Mouse (Mus musculus) olfactory bulb, adult 2 months (tissue): ENCODE measurements around the gene Tbxas1. TPM values are rescaled to one million over a fixed set of nuclear protein-coding genes. Genes with fewer than 3 reads are reported as not detected.

Experiments used
- H3K27ac ChIP-seq: fragments of 200-500 bp; 2 replicates; pipeline ENCODE4 v1.5.1; 2012; ENCODE audit warnings: low read depth, low read length; ENCODE audit not compliant: insufficient read depth
- H3K4me1 ChIP-seq: fragments of 200-500 bp; 2 replicates; pipeline ENCODE4 v1.6.1; 2012; ENCODE audit warnings: low read length; ENCODE audit not compliant: control insufficient read depth, insufficient read depth
- H3K4me3 ChIP-seq: fragments of 200-500 bp; 2 replicates; pipeline ENCODE4 v1.5.1; 2012; ENCODE audit warnings: mild to moderate bottlenecking, low read depth, low read length, moderate library complexity; ENCODE audit not compliant: insufficient read depth
- CTCF ChIP-seq: fragments of 200-500 bp; IDR thresholded peaks from 2 replicates; pipeline ENCODE4 v1.5.1; 2012; ENCODE audit warnings: low read depth, mild to moderate bottlenecking, low read length, moderate library complexity; ENCODE audit not compliant: insufficient read depth
- POLR2A ChIP-seq: fragments of 200-500 bp; IDR thresholded peaks from 2 replicates; pipeline ENCODE4 v1.6.1; 2012; ENCODE audit warnings: mild to moderate bottlenecking, low read depth, low read length, moderate library complexity; ENCODE audit not compliant: insufficient read depth
- WGBS: fragments of 180-500 bp; shearing (Covaris S2); methylation state at CpG from one replicate; pipeline ENCODE4 v1.1.7; 2018; 5-methylcytosine and 5-hydroxymethylcytosine counted together
- polyA plus RNA-seq: library from polyadenylated mRNA; stranded (reverse); fragments of >200 nt; gene quantifications from 2 replicates; pipeline ENCODE4 v1.2.4, GENCODE M21; 2012; ENCODE audit warnings: low replicate concordance; ENCODE audit not compliant: missing spikeins, insufficient read depth, insufficient read length

Gene Tbxas1
- polyA plus RNA-seq, 1 experiment = not detected

- TF ChIP-seq CTCF (no peak), POLR2A (no peak)
- peaks cover 9% of the 10 kb centered on the region for H3K4me1 ChIP-seq
- H3K27ac ChIP-seq = no peak overlapping the region
- H3K4me3 ChIP-seq = no peak overlapping the region
- 87% methylated on average over 12 of the region's 12 CpGs for WGBS
These were observed 184.6 kb downstream of the Tbxas1 start for GRCm38 (mm10) chr6:39059547-39060497.

GRCm38 (mm10) chr6:39061180-39061579 is 186.0 kb downstream of the Tbxas1 start:
- 59% methylated on average over 4 of the region's 4 CpGs for WGBS
- H3K4me1 ChIP-seq = no peaks in the 10 kb centered on the region
- no peak overlapping the region for H3K27ac ChIP-seq
- TF ChIP-seq CTCF (no peak), POLR2A (no peak)
- no peak overlapping the region for H3K4me3 ChIP-seq

- no peaks in the 10 kb centered on the region for H3K4me1 ChIP-seq
- H3K4me3 ChIP-seq = no peak overlapping the region
- no peak overlapping the region for H3K27ac ChIP-seq
- TF ChIP-seq POLR2A (no peak), CTCF (no peak)
- WGBS = 87% methylated on average over 2 of the region's 2 CpGs
These were observed 188.3 kb downstream of the Tbxas1 start for GRCm38 (mm10) chr6:39063541-39063940.

- WGBS = 38% methylated on average over 12 of the region's 12 CpGs
- Histone ChIP-seq H3K27ac (no peak overlapping the region), H3K4me1 (no peaks in the 10 kb centered on the region), H3K4me3 (no peak overlapping the region)
- peak; percentile 90 for TF ChIP-seq CTCF
- TF ChIP-seq POLR2A = no peak
These were observed 191.9 kb downstream of the Tbxas1 start for GRCm38 (mm10) chr6:39066935-39067578.

- no peak for TF ChIP-seq POLR2A
- no peak for TF ChIP-seq CTCF
- 64% methylated on average over 5 of the region's 5 CpGs for WGBS
- H3K27ac ChIP-seq = no peak overlapping the region
- H3K4me3 ChIP-seq = no peak overlapping the region
- H3K4me1 ChIP-seq = 0 out of 2 replicates have a peak, but pooled peaks cover 3% of the 10 kb centered on the region
These were observed 197.5 kb downstream of the Tbxas1 start for GRCm38 (mm10) chr6:39072664-39073063.

- H3K4me3 ChIP-seq = no peak overlapping the region
- H3K27ac ChIP-seq = no peak overlapping the region
- TF ChIP-seq POLR2A (no peak), CTCF (no peak)
- H3K4me1 ChIP-seq = 0 out of 2 replicates have a peak, but pooled peaks cover 3% of the 10 kb centered on the region
These were observed 199.0 kb downstream of the Tbxas1 start for GRCm38 (mm10) chr6:39074186-39074585.

- TF ChIP-seq CTCF (no peak), POLR2A (no peak)
- Histone ChIP-seq H3K4me3 (no peak overlapping the region), H3K4me1 (0 out of 2 replicates have a peak, but pooled peaks cover 3% of the 10 kb centered on the region), H3K27ac (no peak overlapping the region)
These were observed 201.3 kb downstream of the Tbxas1 start for GRCm38 (mm10) chr6:39076498-39076897.

GRCm38 (mm10) chr6:39104631-39105030 is 229.4 kb downstream of the Tbxas1 start:
- Histone ChIP-seq H3K27ac (no peak overlapping the region), H3K4me3 (no peak overlapping the region), H3K4me1 (no peaks in the 10 kb centered on the region)
- TF ChIP-seq CTCF = no peak
- no peak for TF ChIP-seq POLR2A
- 85% methylated on average over 4 of the region's 4 CpGs for WGBS

- no peak overlapping the region for H3K4me3 ChIP-seq
- no peaks in the 10 kb centered on the region for H3K4me1 ChIP-seq
- WGBS = 70% methylated on average over 2 of the region's 2 CpGs
- no peak for TF ChIP-seq CTCF
- TF ChIP-seq POLR2A = no peak
- no peak overlapping the region for H3K27ac ChIP-seq
These were observed 231.6 kb downstream of the Tbxas1 start for GRCm38 (mm10) chr6:39106812-39107211.
